Mouse (Mus musculus): ENCODE measurements around the gene Rad23a.
A peak's percentile ranks its signal among the peaks of the same experiment; 100 is the strongest.

- peak; percentile 73 to 90 (median 90) for TF ChIP-seq CTCF (IDR thresholded peaks at IDR 0.05 in 2 of 3, conservative IDR thresholded peaks at IDR 0.05 in 1 of 3; ENCODE audit: control insufficient read depth in 1 of 3, insufficient read depth in 1 of 3, low read depth in 2 of 3, low read length in 3 of 3, poor library complexity in 1 of 3, severe bottlenecking in 1 of 3)
- TF ChIP-seq ZMIZ1 (IDR thresholded peaks at IDR 0.05; ENCODE audit: low read depth, low read length): no peak
- TF ChIP-seq MXI1 (IDR thresholded peaks at IDR 0.05; ENCODE audit: low read depth, low read length): no peak
- no peak for TF ChIP-seq POLR2A (IDR thresholded peaks at IDR 0.05; ENCODE audit: control insufficient read depth in 1 of 2, insufficient read depth in 1 of 2, low read depth in 1 of 2, low read length in 2 of 2, poor library complexity in 1 of 2)
- TF ChIP-seq E2F4 (IDR thresholded peaks at IDR 0.05; ENCODE audit: borderline replicate concordance, low read depth, low read length): no peak
- no peak for TF ChIP-seq BHLHE40 (IDR thresholded peaks at IDR 0.05; ENCODE audit: borderline replicate concordance, low read depth, low read length)
- no peak for TF ChIP-seq ZKSCAN1 (IDR thresholded peaks at IDR 0.05; ENCODE audit: low read depth, low read length)
- peak; percentile 92 for TF ChIP-seq ZC3H11A (IDR thresholded peaks at IDR 0.05; ENCODE audit: low read depth, low read length)
- no peak for TF ChIP-seq MAX (IDR thresholded peaks at IDR 0.05; ENCODE audit: low read length)
- TF ChIP-seq POLR2AphosphoS5 (IDR thresholded peaks at IDR 0.05; ENCODE audit: borderline replicate concordance, low read depth, low read length): no peak
- TF ChIP-seq TAL1 (IDR thresholded peaks at IDR 0.05; ENCODE audit: low read length): no peak
- no peak for TF ChIP-seq RCOR1 (IDR thresholded peaks at IDR 0.05; ENCODE audit: low read depth, low read length)
Observed at GRCm38 (mm10) chr8:84813059-84813458, 27.4 kb downstream of the Rad23a start.
